Mouse (Mus musculus): Measurements from ENCODE around the gene Ube2d3.
A peak's percentile ranks its signal among the peaks of the same experiment; 100 is the strongest.
"Not testable (repeated sequence)": the region's sequence is repeated elsewhere in the genome, so short reads cannot be mapped to it uniquely, and the experiment has no call there.

Gene Ube2d3

GRCm38 (mm10) chr3:135438531-135438912, 573 bp downstream of the Ube2d3 start:
- peak; percentile 92 for DNase-seq (ENCODE audit: low spot score)

DNA sequence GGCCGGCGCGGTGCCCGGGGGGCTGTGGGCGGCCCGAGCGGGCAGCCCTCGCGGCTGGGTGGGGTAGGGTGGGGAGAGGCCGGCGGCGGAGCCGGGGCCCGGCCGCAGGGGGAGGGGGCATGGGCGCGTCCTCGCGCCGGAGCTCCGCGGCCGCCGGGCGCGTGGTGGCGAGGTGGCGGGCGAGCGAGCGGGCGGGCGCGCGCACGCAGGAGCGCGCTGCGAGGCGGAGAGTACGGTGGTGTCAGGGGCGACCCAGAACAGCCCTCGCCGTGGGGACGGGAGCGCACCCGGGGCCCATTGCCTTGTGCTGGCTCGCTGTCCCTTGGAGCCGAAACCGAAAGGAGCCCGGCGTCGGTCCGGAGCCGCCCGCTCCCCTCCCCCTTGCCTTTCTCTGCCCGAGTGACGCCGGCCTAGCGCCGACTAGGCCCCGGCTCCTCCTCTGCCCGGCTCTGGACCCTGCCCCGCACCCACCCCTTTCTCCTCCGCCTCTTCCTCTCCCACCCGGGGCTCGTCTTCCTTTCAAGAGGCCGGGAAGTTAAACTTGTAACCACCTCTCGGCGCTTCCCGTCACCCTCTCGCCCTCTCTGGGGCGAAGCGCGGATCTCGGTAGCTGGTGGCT, 1.1 kb downstream of the Ube2d3 start:
- DNase-seq (ENCODE audit: low spot score): peak; percentile 88

- DNase-seq (ENCODE audit: low spot score): no peak
These were observed 1.7 kb downstream of the Ube2d3 start for GRCm38 (mm10) chr3:135439651-135440050.

DNA sequence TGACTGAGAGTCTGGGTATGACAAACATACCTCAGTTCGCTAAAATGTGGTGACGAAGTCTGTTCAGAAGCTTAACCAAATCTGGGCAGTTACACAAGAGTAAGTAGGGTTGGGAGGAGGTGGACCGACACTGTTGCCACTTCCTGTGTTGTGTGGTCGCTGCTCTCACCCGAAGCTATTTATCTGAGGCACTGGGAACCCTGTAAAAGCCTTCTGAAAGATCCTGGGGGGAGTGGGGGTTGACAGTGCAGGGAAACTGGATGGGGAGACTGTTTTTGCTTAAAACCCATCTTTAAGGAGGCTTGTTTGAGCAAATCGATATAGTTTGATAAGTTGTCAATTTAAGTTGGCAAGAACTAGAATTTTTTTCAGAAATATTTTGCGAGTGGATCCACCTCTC, 2.3 kb downstream of the Ube2d3 start:
- peak; percentile 39 for DNase-seq (ENCODE audit: low spot score)

DNA sequence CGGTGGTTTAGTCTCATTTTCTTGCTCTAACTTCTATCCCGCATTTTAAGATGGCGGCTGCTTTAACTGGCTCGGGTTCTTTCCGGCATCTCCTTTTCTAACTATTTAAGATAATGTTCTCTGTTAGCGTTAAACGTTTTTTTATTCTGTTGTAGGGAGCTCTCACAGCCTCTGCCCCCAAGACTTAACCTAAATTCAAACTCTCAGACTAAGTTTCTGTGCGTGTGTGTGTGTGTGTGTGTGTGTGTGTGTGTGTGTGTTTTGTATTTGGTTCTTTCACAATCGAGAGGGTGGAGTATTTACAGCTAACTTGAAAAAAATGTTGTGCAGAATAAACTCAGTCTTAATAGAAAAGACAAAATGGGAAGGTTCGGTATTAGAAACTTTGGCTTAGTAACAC, 2.7 kb downstream of the Ube2d3 start:
- peak; percentile 8 for DNase-seq (ENCODE audit: low spot score)

DNA sequence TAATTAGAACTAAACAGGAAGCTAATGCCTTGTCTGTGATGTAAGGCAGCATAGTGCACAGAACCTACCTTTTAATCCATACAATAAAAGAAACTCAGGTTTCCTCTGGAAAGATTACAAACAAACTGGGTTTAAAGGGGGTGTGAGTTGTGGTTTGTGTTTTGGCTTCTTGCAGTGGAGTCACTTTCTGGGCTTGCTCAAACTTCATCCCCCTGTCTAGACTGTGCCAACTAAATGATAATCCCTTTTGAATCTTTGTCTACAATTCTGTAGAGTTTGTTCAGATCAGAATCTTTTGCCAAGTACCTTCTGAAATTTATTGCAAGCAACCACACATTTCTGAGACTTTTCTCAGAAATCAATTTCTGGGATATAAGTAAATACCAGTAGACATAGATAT, 7.0 kb downstream of the Ube2d3 start:
- no peak for DNase-seq (ENCODE audit: low spot score)

DNA sequence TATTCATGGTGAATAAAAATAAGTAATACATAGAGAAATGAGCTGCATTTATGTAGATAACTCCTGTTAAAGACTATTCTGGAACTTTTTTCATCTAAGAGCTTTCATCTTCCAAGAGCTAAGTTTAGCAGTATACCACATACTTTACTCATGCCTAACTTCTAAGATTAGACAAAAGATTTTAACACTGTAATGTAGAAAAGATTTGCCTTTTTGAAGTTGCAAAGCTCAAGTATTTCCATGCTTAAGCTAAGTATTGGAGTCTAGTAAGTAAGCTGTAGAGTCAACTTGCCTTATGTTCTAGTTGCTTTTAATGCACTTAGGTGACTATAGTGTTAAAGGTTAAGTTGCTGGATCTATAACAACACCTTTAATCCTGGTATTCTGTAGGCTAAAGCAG, 21.0 kb downstream of the Ube2d3 start:
- DNase-seq (ENCODE audit: low spot score): no peak

GRCm38 (mm10) chr3:135468402-135468801, 30.5 kb downstream of the Ube2d3 start:
- no peak for DNase-seq (ENCODE audit: low spot score)

DNA sequence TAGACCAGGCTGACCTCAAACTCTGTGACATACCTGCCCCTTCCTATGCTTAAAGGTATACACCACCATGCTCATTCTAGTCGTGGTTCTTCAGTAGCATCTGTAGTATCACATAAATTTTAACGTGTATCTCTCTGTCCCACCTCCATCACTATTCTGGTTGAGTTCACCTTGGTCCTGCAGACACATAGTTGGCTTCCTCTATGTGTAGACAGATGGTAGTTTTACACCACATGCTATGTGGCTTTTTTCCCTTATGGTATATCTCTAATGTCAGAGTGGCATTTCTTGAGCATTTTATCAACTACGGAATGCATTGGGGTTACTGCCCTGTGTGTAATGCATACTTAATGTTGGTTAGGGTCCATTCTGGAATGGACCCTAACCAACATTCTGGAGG, 31.2 kb downstream of the Ube2d3 start:
- DNase-seq (ENCODE audit: low spot score): no peak

DNA sequence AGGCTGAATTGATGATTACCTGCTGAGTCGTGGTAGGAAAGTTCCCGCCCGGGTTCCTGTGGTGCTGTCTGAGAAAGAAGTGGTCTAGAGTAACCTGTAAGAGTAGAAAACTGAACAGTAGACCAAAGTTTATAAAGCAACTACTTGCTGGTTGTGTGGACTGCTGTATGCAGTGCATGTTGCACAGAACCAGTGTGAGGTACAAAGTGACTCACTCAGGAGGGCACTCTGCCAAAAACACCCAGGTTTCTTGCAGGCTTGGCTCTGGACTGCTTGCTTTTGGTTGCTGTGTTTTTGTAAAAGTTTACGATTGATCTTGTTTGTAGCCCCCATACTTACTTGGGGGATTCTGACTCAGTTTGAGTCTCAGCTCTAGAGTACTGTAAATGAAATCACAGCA, 32.0 kb downstream of the Ube2d3 start:
- peak; percentile 89 for DNase-seq (ENCODE audit: low spot score)

DNA sequence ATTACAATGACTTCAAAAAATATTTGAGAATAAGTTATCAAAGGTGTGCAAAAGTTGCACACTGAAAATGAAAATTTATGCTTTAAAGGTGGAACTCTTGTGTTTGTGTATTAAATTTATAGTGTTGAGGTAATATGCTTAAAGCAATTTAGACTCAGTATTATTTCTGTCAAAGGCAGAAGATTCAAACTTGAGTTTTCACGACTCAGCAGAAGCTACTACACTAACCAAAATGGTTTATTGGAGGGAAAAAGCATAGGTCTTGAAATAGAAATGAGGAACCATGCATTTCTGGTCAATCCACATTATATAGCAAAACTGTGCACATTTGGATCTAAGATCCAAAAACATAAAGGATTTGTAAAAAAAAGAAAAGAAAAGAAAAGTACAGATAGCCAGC, 32.9 kb downstream of the Ube2d3 start:
- DNase-seq (ENCODE audit: low spot score): no peak

- no peak for DNase-seq (ENCODE audit: low spot score)
These were observed 37.1 kb downstream of the Ube2d3 start for GRCm38 (mm10) chr3:135475025-135475424.

GRCm38 (mm10) chr3:135476286-135476685, 38.3 kb downstream of the Ube2d3 start:
- DNase-seq (ENCODE audit: low spot score): no peak

- DNase-seq (ENCODE audit: low spot score): no peak
These were observed 39.0 kb downstream of the Ube2d3 start for GRCm38 (mm10) chr3:135476977-135477376.

DNA sequence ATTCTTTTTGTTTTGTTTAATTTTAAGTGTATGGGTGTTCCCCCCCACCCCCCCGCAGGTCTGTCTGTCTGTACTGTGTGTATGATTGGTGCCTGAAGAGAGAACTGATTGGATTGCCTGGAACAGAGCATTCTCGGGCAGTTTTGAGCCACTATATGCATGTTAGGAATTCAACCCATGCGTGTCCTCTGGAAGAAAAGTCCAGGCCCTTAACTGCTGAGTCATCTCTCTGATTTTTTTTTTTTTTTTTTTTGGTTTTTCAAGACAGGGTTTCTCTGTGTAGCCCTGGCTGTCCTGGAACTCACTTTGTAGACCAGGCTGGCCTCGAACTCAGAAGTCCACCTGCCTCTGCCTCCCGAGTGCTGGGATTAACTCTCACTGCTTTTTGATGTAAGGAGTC, 41.1 kb downstream of the Ube2d3 start:
- DNase-seq (ENCODE audit: low spot score): not testable (repeated sequence)

GRCm38 (mm10) chr3:135480767-135481166, 42.8 kb downstream of the Ube2d3 start:
- DNase-seq (ENCODE audit: low spot score): no peak

DNA sequence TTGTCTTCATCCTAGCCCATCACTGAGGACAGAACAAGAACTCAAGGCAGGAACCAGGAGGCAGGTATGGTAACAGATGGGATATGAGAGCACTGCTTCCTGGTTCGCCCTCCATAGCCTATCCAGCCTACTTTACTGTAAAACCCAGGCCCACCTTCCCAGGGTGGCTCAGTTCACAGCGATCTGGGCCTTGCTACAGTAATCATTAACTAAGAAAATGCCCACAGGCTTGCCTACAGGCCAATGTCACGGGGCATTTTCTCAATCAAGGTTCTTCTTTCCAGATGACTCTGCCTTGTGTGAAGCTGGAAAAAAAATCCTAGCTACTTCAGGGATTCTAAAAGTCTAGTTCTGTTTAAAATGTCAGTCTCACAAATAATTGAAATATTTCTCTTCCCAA, 43.7 kb downstream of the Ube2d3 start:
- DNase-seq (ENCODE audit: low spot score): no peak

DNA sequence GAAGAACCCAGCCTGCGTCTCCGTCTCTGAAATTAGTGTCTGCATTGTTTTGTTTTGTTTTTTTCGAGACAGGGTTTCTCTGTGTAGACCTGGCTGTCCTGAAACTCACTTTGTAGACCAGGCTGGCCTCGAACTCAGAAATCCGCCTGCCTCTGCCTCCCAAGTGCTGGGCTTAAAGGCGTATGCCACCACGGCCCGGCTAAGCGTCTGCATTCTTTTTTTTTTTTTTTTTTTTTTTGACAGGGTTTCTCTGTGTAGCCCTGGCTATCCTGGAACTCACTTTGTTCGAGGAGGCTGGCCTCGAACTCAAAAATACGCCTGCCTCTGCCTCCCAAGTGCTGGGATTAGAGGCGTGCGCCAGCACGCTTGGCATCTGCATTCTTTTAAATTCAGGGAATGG, 46.7 kb downstream of the Ube2d3 start:
- not testable (repeated sequence) for DNase-seq (ENCODE audit: low spot score)

DNA sequence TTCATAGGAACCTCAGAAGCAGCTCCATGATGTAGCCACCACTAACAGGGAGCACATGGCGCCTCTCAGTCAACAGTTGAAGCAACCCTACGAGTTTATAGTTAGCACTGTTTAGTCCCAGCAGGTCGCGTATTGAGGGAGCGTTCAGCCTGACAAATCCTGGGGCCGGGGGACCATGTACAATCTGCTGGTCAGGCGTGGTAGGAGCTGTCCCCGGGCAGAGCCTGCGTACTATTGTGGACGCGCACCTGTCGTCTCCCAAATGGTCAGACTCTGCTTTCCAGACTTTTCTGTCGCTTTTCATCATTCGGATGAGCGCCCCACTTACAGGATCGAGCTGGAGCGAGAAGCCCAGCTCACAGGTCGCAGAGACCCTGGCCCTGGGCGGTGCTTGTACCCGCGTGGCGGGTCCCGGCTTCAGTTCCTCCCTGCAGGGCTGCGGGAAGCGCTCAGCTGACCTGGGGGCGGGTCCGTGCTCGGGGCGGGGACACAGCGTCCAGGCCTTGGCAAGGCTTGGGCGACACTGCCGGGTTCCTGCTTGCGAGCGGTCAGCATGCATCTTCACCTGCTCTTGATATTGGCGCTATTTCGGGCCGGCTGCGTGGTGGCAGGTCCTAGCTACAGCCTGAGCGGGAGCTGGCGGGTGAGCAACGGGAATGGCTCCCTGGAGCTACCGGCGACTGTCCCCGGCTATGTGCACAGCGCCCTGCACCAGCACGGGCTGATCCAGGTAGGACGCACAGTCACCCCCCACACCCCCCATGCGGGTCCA, 47.4 kb downstream of the Ube2d3 start, which contains the start of gene Manba:
Gene Manba, plus strand, starts transcription at position 484 of the 772 bp plus-strand sequence.
- DNase-seq (ENCODE audit: low spot score): peak; percentile 83

GRCm38 (mm10) chr3:135485900-135486241, 47.9 kb downstream of the Ube2d3 start:
- no peak for DNase-seq (ENCODE audit: low spot score)

GRCm38 (mm10) chr3:135486351-135486750, 48.4 kb downstream of the Ube2d3 start:
- DNase-seq (ENCODE audit: low spot score): no peak

- no peak for DNase-seq (ENCODE audit: low spot score)
These were observed 49.9 kb downstream of the Ube2d3 start for GRCm38 (mm10) chr3:135487803-135488202.

DNA sequence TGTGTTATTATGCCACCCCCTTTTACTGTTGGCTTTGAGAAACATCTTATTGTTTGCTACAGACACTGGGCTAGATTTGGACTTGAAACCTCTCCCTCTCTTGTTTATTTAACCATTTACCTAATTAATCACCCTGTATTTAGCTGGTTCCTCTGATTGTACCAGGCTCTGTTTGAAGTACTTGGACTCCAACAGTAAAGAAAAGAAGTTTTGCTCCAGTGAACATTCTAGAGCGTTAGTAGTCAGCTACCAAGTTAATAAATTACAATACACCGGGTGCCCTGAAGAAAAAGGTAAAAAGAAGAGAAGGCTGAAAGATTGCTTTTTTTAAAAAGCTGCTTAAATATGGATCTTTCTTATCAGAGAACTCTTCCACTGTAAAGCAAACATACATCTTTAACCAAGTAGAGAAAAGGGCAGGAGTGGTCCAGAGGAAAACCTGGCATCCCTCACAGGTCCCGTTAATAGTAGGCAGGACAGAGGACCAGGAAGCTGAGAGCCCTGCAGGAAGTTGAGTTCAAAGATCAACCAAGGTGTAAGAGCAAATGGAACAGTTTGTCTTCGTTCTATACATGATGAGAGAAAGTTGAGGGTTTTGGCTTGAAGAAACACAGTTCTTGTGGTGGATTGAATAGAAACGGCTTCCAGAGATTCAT, 52.0 kb downstream of the Ube2d3 start:
- no peak for DNase-seq (ENCODE audit: low spot score)

All from urinary bladder, postnatal 14 days (tissue).